ENCODE assay signal across 24 mouse cellular contexts in the genomic region with DNA sequence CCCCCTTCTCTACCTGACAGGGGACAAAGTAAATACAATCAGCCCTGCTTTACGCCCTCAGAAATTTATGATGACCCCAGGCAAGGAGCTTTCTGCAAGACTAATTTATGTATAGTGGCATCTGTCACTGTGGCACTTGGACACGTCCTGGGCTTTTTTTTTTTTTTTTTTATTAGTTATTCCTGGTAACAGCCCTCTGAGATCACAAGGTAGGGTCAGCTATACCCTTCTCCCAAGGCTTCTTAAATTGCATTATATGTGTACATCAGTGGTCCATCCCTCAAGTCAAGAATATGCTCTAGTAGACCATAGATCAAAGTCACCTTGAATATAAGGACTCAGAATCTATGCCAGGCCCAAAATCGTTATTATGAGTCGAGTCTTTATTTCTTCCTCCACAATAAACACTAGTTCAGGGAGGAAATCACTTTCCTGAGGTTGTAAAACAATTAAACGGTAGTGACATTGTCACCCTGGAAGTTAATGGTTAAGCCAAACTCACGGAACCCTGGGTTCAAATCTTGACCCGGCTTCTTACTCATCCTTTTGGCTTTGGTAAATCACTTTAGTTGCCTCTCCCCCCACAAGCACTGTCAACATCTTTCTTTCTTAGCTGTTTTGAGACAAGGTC.
A peak's percentile ranks its signal among the peaks of the same experiment; 100 is the strongest.
DNase-seq lines count a peak whose midpoint lies in the region; ATAC-seq lines count a peak whose summit lies in the region.
"Had no signal": no experiment of that assay in that cellular context is flagged by ENCODE, and none has a peak within 500 bp of the region (broad histone marks: within the 10 kb centered on the region; RNA-seq: fewer than 3 reads in every experiment).

No protein-coding gene starts in this region.

- DNase-seq in midbrain, embryonic 11.5 days (ENCODE audit: low spot score, missing footprints), result peak; percentile 70
- DNase-seq in intestine, embryonic 14.5 days (ENCODE audit: low spot score), result peak; percentile 52
- peak; percentile 78 for DNase-seq in large intestine, adult 2 months (ENCODE audit: low read depth, low spot score)
- no peak for DNase-seq in frontal cortex, postnatal 10 days (ENCODE audit: low spot score in 2 of 2)
- no peak for DNase-seq in layer of hippocampus, adult 8-10 months (ENCODE audit: low spot score in 2 of 2)
- DNase-seq: adrenal gland, adult 8-10 months; adrenal gland, postnatal 14 days; adrenal gland, postnatal 36 days; B cell, adult 2 months; cerebellum, adult 2 months; cerebellum, adult 9-10 months; cerebellum, postnatal 10 days; cerebellum, postnatal 25 days had no signal

- H3K4me2 ChIP-seq in midbrain, embryonic 11.5 days, result no peak overlapping the region
- H3K4me2 ChIP-seq in midbrain, embryonic 16.5 days (ENCODE audit: low read length), result no peak overlapping the region
- no peak overlapping the region for H3K4me2 ChIP-seq in intestine, embryonic 14.5 days (ENCODE audit: low read length)
- H3K4me2 ChIP-seq in intestine, embryonic 16.5 days (ENCODE audit: low read depth, low read length), result no peak overlapping the region
- H3K4me2 ChIP-seq: embryonic facial prominence, embryonic 12.5 days; forebrain, embryonic 13.5 days; forebrain, embryonic 15.5 days had no signal

- no peaks in the 10 kb centered on the region; the same call in 1 of the 2 replicates for H3K9me3 ChIP-seq in midbrain, embryonic 11.5 days (ENCODE audit: control insufficient read depth, low read length)
- H3K9me3 ChIP-seq in midbrain, embryonic 16.5 days (replicated peaks; ENCODE audit: control insufficient read depth, low read length, poor library complexity, severe bottlenecking), result no peaks in the 10 kb centered on the region
- H3K9me3 ChIP-seq in intestine, embryonic 14.5 days (ENCODE audit: control insufficient read depth, low read length), result no peaks in the 10 kb centered on the region
- H3K9me3 ChIP-seq in intestine, embryonic 16.5 days (ENCODE audit: control insufficient read depth, low read length), result no peaks in the 10 kb centered on the region
- H3K9me3 ChIP-seq: embryonic facial prominence, embryonic 12.5 days; forebrain, embryonic 13.5 days; forebrain, embryonic 15.5 days had no signal

- no peak overlapping the region for H3K9ac ChIP-seq in midbrain, embryonic 11.5 days (ENCODE audit: low read length)
- H3K9ac ChIP-seq in midbrain, embryonic 16.5 days (ENCODE audit: low read depth, low read length), result no peak overlapping the region
- H3K9ac ChIP-seq in intestine, embryonic 14.5 days (ENCODE audit: low read length), result no peak overlapping the region
- H3K9ac ChIP-seq in intestine, embryonic 16.5 days (ENCODE audit: low read depth, low read length), result no peak overlapping the region
- H3K9ac ChIP-seq: embryonic facial prominence, embryonic 12.5 days; forebrain, embryonic 13.5 days; forebrain, embryonic 15.5 days had no signal

- no peak overlapping the region for H3K27ac ChIP-seq in midbrain, embryonic 11.5 days (ENCODE audit: low read depth, low read length)
- H3K27ac ChIP-seq in midbrain, embryonic 16.5 days (ENCODE audit: low read length), result no peak overlapping the region
- H3K27ac ChIP-seq in intestine, embryonic 14.5 days (ENCODE audit: low read depth), result no peak overlapping the region
- H3K27ac ChIP-seq in intestine, embryonic 16.5 days (ENCODE audit: low read length), result no peak overlapping the region
- H3K27ac ChIP-seq: embryonic facial prominence, embryonic 10.5 days; embryonic facial prominence, embryonic 12.5 days; forebrain, embryonic 13.5 days; forebrain, embryonic 15.5 days had no signal

- H3K36me3 ChIP-seq in midbrain, embryonic 11.5 days (ENCODE audit: control insufficient read depth, insufficient read depth, low read length), result no peaks in the 10 kb centered on the region
- H3K36me3 ChIP-seq in midbrain, embryonic 16.5 days (ENCODE audit: control insufficient read depth, insufficient read depth, low read length), result no peaks in the 10 kb centered on the region
- no peaks in the 10 kb centered on the region for H3K36me3 ChIP-seq in intestine, embryonic 14.5 days (ENCODE audit: control insufficient read depth, insufficient read depth, low read length)
- no peaks in the 10 kb centered on the region for H3K36me3 ChIP-seq in intestine, embryonic 16.5 days (ENCODE audit: control insufficient read depth, insufficient read depth, low read length)
- H3K36me3 ChIP-seq: embryonic facial prominence, embryonic 10.5 days; embryonic facial prominence, embryonic 12.5 days; forebrain, embryonic 15.5 days; G1E had no signal

- no peaks in the 10 kb centered on the region for H3K4me1 ChIP-seq in midbrain, embryonic 11.5 days (ENCODE audit: control insufficient read depth, insufficient read depth, low read length)
- peaks cover 2% of the 10 kb centered on the region; the same call in 1 of the 2 replicates for H3K4me1 ChIP-seq in midbrain, embryonic 16.5 days (ENCODE audit: control insufficient read depth, insufficient read depth, low read length)
- H3K4me1 ChIP-seq in intestine, embryonic 14.5 days (replicated peaks; ENCODE audit: control insufficient read depth, insufficient read depth, low read length), result no peaks in the 10 kb centered on the region
- H3K4me1 ChIP-seq in intestine, embryonic 16.5 days (ENCODE audit: control insufficient read depth, insufficient read depth, low read length), result 0 out of 2 replicates have a peak, but pooled peaks cover 2% of the 10 kb centered on the region
- H3K4me1 ChIP-seq: embryonic facial prominence, embryonic 10.5 days; embryonic facial prominence, embryonic 12.5 days had no signal

- H3K27me3 ChIP-seq in midbrain, embryonic 11.5 days (ENCODE audit: control insufficient read depth, insufficient read depth, low read length), result no peaks in the 10 kb centered on the region
- no peaks in the 10 kb centered on the region for H3K27me3 ChIP-seq in midbrain, embryonic 16.5 days (ENCODE audit: control insufficient read depth, insufficient read depth, low read depth, low read length)
- H3K27me3 ChIP-seq in intestine, embryonic 14.5 days (replicated peaks; ENCODE audit: control insufficient read depth, insufficient read depth, low read length), result no peaks in the 10 kb centered on the region
- H3K27me3 ChIP-seq in intestine, embryonic 16.5 days (replicated peaks; ENCODE audit: control insufficient read depth, insufficient read depth, low read length), result peaks cover 6% of the 10 kb centered on the region; the same call in 1 of the 2 replicates
- H3K27me3 ChIP-seq: CH12.LX; embryonic facial prominence, embryonic 12.5 days; forebrain, embryonic 13.5 days; forebrain, embryonic 15.5 days had no signal

- WGBS in midbrain, embryonic 11.5 days, result 89% methylated on average over 7 of the region's 7 CpGs
- WGBS in midbrain, embryonic 16.5 days, result 76% methylated on average over 7 of the region's 7 CpGs
- WGBS in intestine, embryonic 14.5 days, result 46% methylated on average over 7 of the region's 7 CpGs
- WGBS in intestine, embryonic 16.5 days, result 49% methylated on average over 7 of the region's 7 CpGs
- 30% methylated on average over 7 of the region's 7 CpGs for WGBS in large intestine, adult 2 months

- no peak overlapping the region for H3K4me3 ChIP-seq in midbrain, embryonic 11.5 days (ENCODE audit: low read depth, low read length)
- H3K4me3 ChIP-seq in midbrain, embryonic 16.5 days (ENCODE audit: low read depth, low read length), result no peak overlapping the region
- no peak overlapping the region for H3K4me3 ChIP-seq in intestine, embryonic 14.5 days (ENCODE audit: low read depth, low read length)
- no peak overlapping the region for H3K4me3 ChIP-seq in intestine, embryonic 16.5 days (ENCODE audit: low read length)
- H3K4me3 ChIP-seq: embryonic facial prominence, embryonic 10.5 days; embryonic facial prominence, embryonic 12.5 days; forebrain, embryonic 13.5 days; forebrain, embryonic 15.5 days had no signal

- ATAC-seq in midbrain, embryonic 11.5 days (ENCODE audit: low FRiP score), result no peak
- no peak for ATAC-seq in midbrain, embryonic 16.5 days
- ATAC-seq in intestine, embryonic 14.5 days (replicated peaks; ENCODE audit: low FRiP score, low TSS enrichment, low read depth), result peak; percentile 55; the same call in 1 of the 2 replicates
- peak; percentile 73 for ATAC-seq in intestine, embryonic 16.5 days
- ATAC-seq: activated CD4-positive, CD25-positive, alpha-beta regulatory T cell, adult 4 months; CD4-positive, CD25-positive, alpha-beta regulatory T cell, adult 4 months; forebrain, embryonic 13.5 days; forebrain, embryonic 15.5 days; Patski had no signal

Comparison
In these comparisons a context has a peak if more than half of its experiments do, and no peak if none do; other contexts are left out.
1. ATAC-seq: peak in intestine, embryonic 14.5 days (single experiment) and intestine, embryonic 16.5 days (single experiment); none in midbrain, embryonic 11.5 days (single experiment) and midbrain, embryonic 16.5 days (single experiment).
2. DNase-seq: peak in midbrain, embryonic 11.5 days (single experiment), intestine, embryonic 14.5 days (single experiment) and large intestine, adult 2 months (single experiment); none in frontal cortex, postnatal 10 days (0 of 2) and layer of hippocampus, adult 8-10 months (0 of 2).